Mouse (Mus musculus) midbrain, embryonic 16.5 days (tissue): Measurements from ENCODE around the gene Ring1. TPM values are rescaled to one million over a fixed set of nuclear protein-coding genes. Genes with fewer than 3 reads are reported as not detected.

ENCODE experiments used
- ATAC-seq: fragments of 200-750 bp; cut with Nextera tagmentation; 2 replicates; pipeline ENCODE4 v1.8.0; 2017; ENCODE audit warnings: moderate TSS enrichment
- H3K27ac ChIP-seq: fragments of 300-500 bp; sonication (generic); 2 replicates; pipeline ENCODE4 v1.5.1; 2014; ENCODE audit warnings: mild to moderate bottlenecking, low read length, mixed read lengths
- H3K27me3 ChIP-seq: fragments of 300-500 bp; sonication (generic); 2 replicates; pipeline ENCODE4 v1.6.1; 2014; ENCODE audit warnings: low read depth, low read length, mixed read lengths; ENCODE audit not compliant: control insufficient read depth, insufficient read depth
- H3K36me3 ChIP-seq: fragments of 300-500 bp; sonication (generic); 2 replicates; pipeline ENCODE4 v1.6.1; 2014; ENCODE audit warnings: mild to moderate bottlenecking, low read length, moderate library complexity, mixed read lengths; ENCODE audit not compliant: control insufficient read depth, insufficient read depth
- H3K4me1 ChIP-seq: fragments of 300-500 bp; sonication (generic); 2 replicates; pipeline ENCODE4 v1.6.1; 2014; ENCODE audit warnings: mild to moderate bottlenecking, low read length, mixed read lengths; ENCODE audit not compliant: control insufficient read depth, insufficient read depth
- H3K4me2 ChIP-seq: fragments of 300-500 bp; sonication (generic); 2 replicates; pipeline ENCODE4 v1.6.1; 2014; ENCODE audit warnings: mild to moderate bottlenecking, low read length, mixed read lengths
- H3K4me3 ChIP-seq: fragments of 300-500 bp; sonication (generic); 2 replicates; pipeline ENCODE4 v1.5.1; 2014; ENCODE audit warnings: low read depth, mild to moderate bottlenecking, low read length, moderate library complexity, mixed read lengths
- H3K9ac ChIP-seq: fragments of 300-500 bp; sonication (generic); 2 replicates; pipeline ENCODE4 v1.6.1; 2014; ENCODE audit warnings: low read depth, low read length, mixed read lengths
- H3K9me3 ChIP-seq: fragments of 300-500 bp; sonication (generic); replicated peaks from 2 replicates; pipeline ENCODE4 v1.6.1; 2014; ENCODE audit warnings: mild to moderate bottlenecking, low read length, mixed read lengths; ENCODE audit not compliant: control insufficient read depth, poor library complexity, severe bottlenecking
- WGBS: fragments of 180-500 bp; shearing (Covaris S2); extraction: QIAGEN DNeasy Blood & Tissue Kit; methylation state at CpG from one replicate; pipeline ENCODE4 v1.1.7; 2014; 5-methylcytosine and 5-hydroxymethylcytosine counted together
- polyA plus RNA-seq: library from polyadenylated mRNA; unstranded; fragments of >200 nt; fragmentation: Nextera tagmentation; extraction: Ambion mirVana; gene quantifications from 2 replicates; pipeline ENCODE4 v1.2.1, GENCODE M21; 2015

Gene Ring1
- polyA plus RNA-seq, 1 experiment from 2014 or later = 17.9 TPM

- H3K4me3 ChIP-seq = peak overlapping the region; percentile 81
- no peaks in the 10 kb centered on the region for H3K9me3 ChIP-seq
- WGBS = 3% methylated on average over 20 of the region's 20 CpGs
- no peak for ATAC-seq
- H3K36me3 ChIP-seq = peaks cover 14% of the 10 kb centered on the region
- H3K27me3 ChIP-seq = no peaks in the 10 kb centered on the region
- H3K4me2 ChIP-seq = peak overlapping the region; percentile 78
- H3K9ac ChIP-seq = peak overlapping the region; percentile 90
- peak overlapping the region; percentile 98 for H3K27ac ChIP-seq
- peaks cover 50% of the 10 kb centered on the region for H3K4me1 ChIP-seq
Measured at GRCm38 (mm10) chr17:34030861-34031326, 6.4 kb upstream of the Ring1 start.

GRCm38 (mm10) chr17:34029890-34030595, 5.6 kb upstream of the Ring1 start:
- WGBS = 58% methylated on average over 21 of the region's 21 CpGs
- Histone ChIP-seq H3K4me2 (peak overlapping the region; percentile 78), H3K36me3 (peaks cover 8% of the 10 kb centered on the region), H3K4me3 (peak overlapping the region; percentile 81), H3K27ac (no peak overlapping the region), H3K9me3 (no peaks in the 10 kb centered on the region), H3K4me1 (peaks cover 59% of the 10 kb centered on the region), H3K9ac (peak overlapping the region; percentile 90), H3K27me3 (no peaks in the 10 kb centered on the region)
- no peak for ATAC-seq

- Histone ChIP-seq H3K36me3 (peaks cover 8% of the 10 kb centered on the region), H3K4me3 (peak overlapping the region; percentile 81; the same call in 1 of the 2 replicates), H3K4me2 (peak overlapping the region; percentile 78; the same call in 1 of the 2 replicates), H3K27me3 (no peaks in the 10 kb centered on the region), H3K9me3 (no peaks in the 10 kb centered on the region), H3K9ac (no peak overlapping the region; the same call in 1 of the 2 replicates), H3K4me1 (peaks cover 59% of the 10 kb centered on the region), H3K27ac (no peak overlapping the region)
- WGBS = 80% methylated on average over 18 of the region's 18 CpGs
- ATAC-seq = no peak
Measured at GRCm38 (mm10) chr17:34029150-34029889, 4.8 kb upstream of the Ring1 start.

- Histone ChIP-seq H3K4me3 (0 out of 2 replicates have a peak overlapping the region, but pooled peaks have one; percentile 54), H3K27me3 (no peaks in the 10 kb centered on the region), H3K36me3 (peaks cover 8% of the 10 kb centered on the region), H3K4me2 (peak overlapping the region; percentile 97; the same call in 1 of the 2 replicates), H3K9me3 (no peaks in the 10 kb centered on the region), H3K9ac (no peak overlapping the region), H3K4me1 (peaks cover 62% of the 10 kb centered on the region), H3K27ac (peak overlapping the region; percentile 78)
- ATAC-seq = no peak
- WGBS = 34% methylated on average over 17 of the region's 17 CpGs
Measured at GRCm38 (mm10) chr17:34028501-34029149, 4.1 kb upstream of the Ring1 start.

GRCm38 (mm10) chr17:34027656-34028223, 3.3 kb upstream of the Ring1 start, which contains the start of gene H2-Ke6:
Gene H2-Ke6, minus strand, starts transcription at chr17:34028060.
- Histone ChIP-seq H3K36me3 (peaks cover 8% of the 10 kb centered on the region), H3K4me1 (peaks cover 61% of the 10 kb centered on the region), H3K4me3 (peak within 1 kb of the TSS; percentile 54), H3K4me2 (peak within 1 kb of the TSS; percentile 97), H3K9me3 (no peaks in the 10 kb centered on the region), H3K27ac (peak within 1 kb of the TSS; percentile 78), H3K27me3 (no peaks in the 10 kb centered on the region), H3K9ac (peak within 1 kb of the TSS; percentile 81)
- under 1% methylated on average over 48 of the region's 49 CpGs for WGBS
- peak; percentile 70 for ATAC-seq

GRCm38 (mm10) chr17:34026917-34027655, 2.6 kb upstream of the Ring1 start:
- no peaks in the 10 kb centered on the region for H3K9me3 ChIP-seq
- peaks cover 8% of the 10 kb centered on the region for H3K36me3 ChIP-seq
- H3K4me2 ChIP-seq = peak overlapping the region; percentile 97
- ATAC-seq = no peak
- H3K9ac ChIP-seq = peak overlapping the region; percentile 81
- H3K4me3 ChIP-seq = peak overlapping the region; percentile 54
- H3K27me3 ChIP-seq = no peaks in the 10 kb centered on the region
- H3K4me1 ChIP-seq = peaks cover 58% of the 10 kb centered on the region
- 3% methylated on average over 34 of the region's 36 CpGs for WGBS
- peak overlapping the region; percentile 78 for H3K27ac ChIP-seq

GRCm38 (mm10) chr17:34026221-34026620, 1.7 kb upstream of the Ring1 start:
- peaks cover 58% of the 10 kb centered on the region for H3K4me1 ChIP-seq
- H3K27me3 ChIP-seq = no peaks in the 10 kb centered on the region
- H3K9ac ChIP-seq = peak overlapping the region; percentile 92; the same call in 1 of the 2 replicates
- 14% methylated on average over 2 of the region's 2 CpGs for WGBS
- H3K36me3 ChIP-seq = peaks cover 13% of the 10 kb centered on the region
- H3K4me3 ChIP-seq = peak overlapping the region; percentile 14; the same call in 1 of the 2 replicates
- H3K27ac ChIP-seq = peak overlapping the region; percentile 76
- ATAC-seq = no peak
- no peaks in the 10 kb centered on the region for H3K9me3 ChIP-seq
- H3K4me2 ChIP-seq = peak overlapping the region; percentile 97

- Histone ChIP-seq H3K27ac (peak overlapping the region; percentile 99), H3K9ac (peak overlapping the region; percentile 92), H3K9me3 (no peaks in the 10 kb centered on the region), H3K36me3 (peaks cover 14% of the 10 kb centered on the region), H3K4me3 (peak overlapping the region; percentile 92), H3K4me1 (peaks cover 57% of the 10 kb centered on the region), H3K4me2 (peak overlapping the region; percentile 97), H3K27me3 (no peaks in the 10 kb centered on the region)
- 1% methylated on average over 7 of the region's 7 CpGs for WGBS
- ATAC-seq = peak; percentile 1; the same call in 1 of the 2 replicates
Measured at GRCm38 (mm10) chr17:34025756-34026151, 1.3 kb upstream of the Ring1 start.
